Mouse (Mus musculus): ENCODE measurements around the gene Poc1b. TPM values are rescaled to one million over a fixed set of nuclear protein-coding genes. Genes with fewer than 3 reads are reported as not detected.
A peak's percentile ranks its signal among the peaks of the same experiment; 100 is the strongest.

The Poc1b gene
- polyA plus RNA-seq, 2 experiments = 23.4 to 25.3 TPM

DNA sequence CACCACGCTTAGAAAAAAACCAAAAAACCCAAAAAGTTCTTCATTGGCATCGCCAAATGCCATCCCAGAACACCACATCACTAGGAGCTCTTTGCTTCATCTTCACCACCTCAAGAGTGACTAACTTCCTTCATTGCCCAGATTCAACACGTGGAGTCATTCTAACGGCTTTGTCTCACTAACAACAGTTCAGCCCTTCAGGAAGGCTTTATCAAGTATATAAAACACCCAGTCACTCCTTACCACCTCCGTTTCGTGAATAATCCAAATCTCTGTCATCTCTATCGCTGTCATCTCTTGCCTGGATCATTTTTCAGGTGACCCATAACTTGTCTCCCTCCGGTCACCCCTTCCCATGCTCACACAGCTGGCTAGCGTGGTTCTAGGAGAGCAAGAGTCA, 92.1 kb downstream of the Poc1b start:
- Histone ChIP-seq H3K36me3 (ENCODE audit: control insufficient read depth, insufficient read depth, low read length) (peaks cover 3% of the 10 kb centered on the region; the same call in 1 of the 2 replicates), H3K9me3 (ENCODE audit: control insufficient read depth, low read length) (no peaks in the 10 kb centered on the region), H3K27me3 (ENCODE audit: control insufficient read depth, insufficient read depth, low read length) (no peaks in the 10 kb centered on the region), H3K4me1 (ENCODE audit: control insufficient read depth, insufficient read depth, low read length) (peaks cover 12% of the 10 kb centered on the region), H3K4me3 (replicated peaks; ENCODE audit: low read length) (no peak overlapping the region), H3K4me2 (replicated peaks; ENCODE audit: low read depth, low read length, severe bottlenecking) (no peak overlapping the region), H3K9ac (ENCODE audit: low read depth, low read length, severe bottlenecking) (no peak overlapping the region), H3K27ac (replicated peaks; ENCODE audit: low read depth, low read length) (no peak overlapping the region)
- no peak for TF ChIP-seq POLR2A (IDR thresholded peaks at IDR 0.05; ENCODE audit: borderline replicate concordance, extremely low read depth, insufficient read depth, insufficient read length)
- 94% methylated on average over 9 of the region's 9 CpGs for WGBS
- ATAC-seq (ENCODE audit: low FRiP score, low read depth) (no peak), DNase-seq (ENCODE audit: low spot score) (no peak)

DNA sequence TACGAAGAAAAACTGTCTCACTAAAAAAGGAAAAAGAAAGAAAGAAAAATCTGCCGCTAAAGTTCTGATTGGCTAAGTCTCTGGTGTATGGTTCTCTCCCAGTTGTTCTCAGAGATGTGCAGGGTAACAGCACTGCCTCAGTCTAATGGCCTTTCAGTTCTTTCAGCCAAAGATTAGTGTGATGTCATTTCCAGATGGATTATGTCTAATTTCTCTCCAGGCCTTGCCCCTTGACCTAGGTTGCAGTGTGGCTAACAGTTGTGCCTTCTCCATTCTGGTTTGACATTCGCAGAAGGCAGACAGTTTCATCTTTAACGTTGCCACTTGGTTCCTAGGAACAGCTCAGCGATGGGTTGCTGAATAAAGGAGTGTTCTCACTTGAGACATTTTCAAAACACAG, 94.1 kb downstream of the Poc1b start:
- H3K4me2 ChIP-seq (replicated peaks; ENCODE audit: low read depth, low read length, severe bottlenecking) = no peak overlapping the region
- peaks cover 17% of the 10 kb centered on the region for H3K4me1 ChIP-seq (ENCODE audit: control insufficient read depth, insufficient read depth, low read length)
- no peak for ATAC-seq (ENCODE audit: low FRiP score, low read depth)
- H3K27me3 ChIP-seq (ENCODE audit: control insufficient read depth, insufficient read depth, low read length) = no peaks in the 10 kb centered on the region
- H3K36me3 ChIP-seq (ENCODE audit: control insufficient read depth, insufficient read depth, low read length) = peaks cover 3% of the 10 kb centered on the region; the same call in 1 of the 2 replicates
- DNase-seq (ENCODE audit: low spot score) = no peak
- H3K27ac ChIP-seq (replicated peaks; ENCODE audit: low read depth, low read length) = no peak overlapping the region
- WGBS = 71% methylated on average over 5 of the region's 5 CpGs
- H3K4me3 ChIP-seq (replicated peaks; ENCODE audit: low read length) = no peak overlapping the region
- no peaks in the 10 kb centered on the region for H3K9me3 ChIP-seq (ENCODE audit: control insufficient read depth, low read length)
- TF ChIP-seq POLR2A (IDR thresholded peaks at IDR 0.05; ENCODE audit: borderline replicate concordance, extremely low read depth, insufficient read depth, insufficient read length) = no peak
- no peak overlapping the region for H3K9ac ChIP-seq (ENCODE audit: low read depth, low read length, severe bottlenecking)

DNA sequence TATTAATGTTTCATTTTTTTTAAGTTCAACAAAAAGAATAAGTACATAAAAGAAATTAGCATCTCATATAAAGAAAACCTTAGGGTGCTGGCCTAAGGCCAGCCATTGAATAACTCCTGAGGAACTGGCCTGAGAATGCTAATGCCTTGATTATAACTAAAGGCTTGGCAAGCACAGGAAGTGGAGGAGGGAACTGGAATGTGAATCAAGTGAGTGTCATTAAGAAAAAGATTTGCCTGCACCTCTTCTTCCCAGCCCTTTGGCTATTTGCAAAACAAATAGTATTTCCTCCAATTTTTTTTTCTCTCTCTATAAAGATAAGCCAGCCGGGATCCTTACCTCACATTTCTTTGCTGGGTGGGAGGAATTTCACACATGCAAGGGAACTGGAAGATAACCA, 95.0 kb downstream of the Poc1b start:
- no peak for TF ChIP-seq POLR2A (IDR thresholded peaks at IDR 0.05; ENCODE audit: borderline replicate concordance, extremely low read depth, insufficient read depth, insufficient read length)
- Histone ChIP-seq H3K9ac (ENCODE audit: low read depth, low read length, severe bottlenecking) (no peak overlapping the region), H3K4me1 (ENCODE audit: control insufficient read depth, insufficient read depth, low read length) (peaks cover 17% of the 10 kb centered on the region), H3K4me2 (replicated peaks; ENCODE audit: low read depth, low read length, severe bottlenecking) (no peak overlapping the region), H3K9me3 (ENCODE audit: control insufficient read depth, low read length) (no peaks in the 10 kb centered on the region), H3K27ac (replicated peaks; ENCODE audit: low read depth, low read length) (no peak overlapping the region), H3K4me3 (replicated peaks; ENCODE audit: low read length) (no peak overlapping the region), H3K27me3 (ENCODE audit: control insufficient read depth, insufficient read depth, low read length) (no peaks in the 10 kb centered on the region), H3K36me3 (ENCODE audit: control insufficient read depth, insufficient read depth, low read length) (peaks cover 3% of the 10 kb centered on the region; the same call in 1 of the 2 replicates)
- 14% methylated on average over 1 of the region's 1 CpGs for WGBS
- DNase-seq (ENCODE audit: low spot score) (no peak), ATAC-seq (ENCODE audit: low FRiP score, low read depth) (no peak)

DNA sequence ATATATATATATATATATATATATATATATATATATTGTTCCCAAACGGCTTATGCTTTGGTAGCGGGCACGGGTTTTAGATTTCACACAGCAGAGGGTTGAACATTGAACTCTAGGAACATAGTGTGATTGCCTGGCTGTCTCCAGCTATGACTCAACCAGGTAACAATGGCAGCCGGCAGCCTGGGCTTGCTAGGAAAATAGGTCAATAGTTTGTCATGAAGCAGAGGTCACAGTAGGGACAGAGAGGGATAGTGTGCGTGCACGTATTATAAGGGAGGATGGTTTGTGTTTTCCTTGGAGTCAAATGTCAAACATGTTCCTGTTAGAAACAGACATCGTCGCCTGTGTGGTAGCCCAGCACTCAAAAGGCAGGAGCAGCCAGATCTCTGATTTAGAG, 95.5 kb downstream of the Poc1b start:
- 32% methylated on average over 8 of the region's 8 CpGs for WGBS
- H3K4me1 ChIP-seq (ENCODE audit: control insufficient read depth, insufficient read depth, low read length) = peaks cover 17% of the 10 kb centered on the region
- H3K4me2 ChIP-seq (replicated peaks; ENCODE audit: low read depth, low read length, severe bottlenecking) = no peak overlapping the region
- H3K27ac ChIP-seq (replicated peaks; ENCODE audit: low read depth, low read length) = no peak overlapping the region
- no peak for TF ChIP-seq POLR2A (IDR thresholded peaks at IDR 0.05; ENCODE audit: borderline replicate concordance, extremely low read depth, insufficient read depth, insufficient read length)
- no peak for ATAC-seq (ENCODE audit: low FRiP score, low read depth)
- H3K27me3 ChIP-seq (ENCODE audit: control insufficient read depth, insufficient read depth, low read length) = no peaks in the 10 kb centered on the region
- H3K9ac ChIP-seq (ENCODE audit: low read depth, low read length, severe bottlenecking) = no peak overlapping the region
- peaks cover 3% of the 10 kb centered on the region; the same call in 1 of the 2 replicates for H3K36me3 ChIP-seq (ENCODE audit: control insufficient read depth, insufficient read depth, low read length)
- no peak overlapping the region for H3K4me3 ChIP-seq (replicated peaks; ENCODE audit: low read length)
- no peak for DNase-seq (ENCODE audit: low spot score)
- no peaks in the 10 kb centered on the region for H3K9me3 ChIP-seq (ENCODE audit: control insufficient read depth, low read length)

DNA sequence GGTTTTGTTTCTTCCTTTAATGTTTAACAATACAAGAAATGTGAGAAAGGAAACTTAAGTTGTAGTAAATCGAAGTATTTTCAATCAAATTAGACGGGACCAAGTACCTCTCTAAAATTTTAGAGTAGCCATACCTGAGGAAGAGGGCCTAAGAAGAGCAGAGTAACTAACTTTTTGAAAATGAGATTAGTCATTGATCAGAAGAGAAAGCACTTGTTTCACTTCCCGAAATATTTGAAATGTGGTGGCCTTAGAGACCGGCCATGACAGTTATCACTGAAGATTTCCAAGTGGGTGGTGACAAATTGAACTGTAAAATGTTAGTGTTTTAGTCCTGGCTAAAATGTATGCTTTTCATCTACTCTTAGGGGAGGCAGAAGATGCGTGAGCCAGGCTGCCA, 96.3 kb downstream of the Poc1b start:
- ATAC-seq (ENCODE audit: low FRiP score, low read depth) (0 out of 2 replicates have a peak, but pooled peaks have one; percentile 4), DNase-seq (ENCODE audit: low spot score) (no peak)
- Histone ChIP-seq H3K27me3 (ENCODE audit: control insufficient read depth, insufficient read depth, low read length) (no peaks in the 10 kb centered on the region), H3K9ac (ENCODE audit: low read depth, low read length, severe bottlenecking) (no peak overlapping the region), H3K4me3 (replicated peaks; ENCODE audit: low read length) (peak overlapping the region; percentile 27; the same call in 1 of the 2 replicates), H3K9me3 (ENCODE audit: control insufficient read depth, low read length) (no peaks in the 10 kb centered on the region), H3K4me2 (replicated peaks; ENCODE audit: low read depth, low read length, severe bottlenecking) (peak overlapping the region; percentile 61), H3K4me1 (ENCODE audit: control insufficient read depth, insufficient read depth, low read length) (peaks cover 17% of the 10 kb centered on the region), H3K27ac (replicated peaks; ENCODE audit: low read depth, low read length) (no peak overlapping the region), H3K36me3 (ENCODE audit: control insufficient read depth, insufficient read depth, low read length) (peaks cover under 1% of the 10 kb centered on the region; the same call in 1 of the 2 replicates)
- TF ChIP-seq POLR2A (IDR thresholded peaks at IDR 0.05; ENCODE audit: borderline replicate concordance, extremely low read depth, insufficient read depth, insufficient read length) = no peak
- 60% methylated on average over 5 of the region's 5 CpGs for WGBS
